In the genomic region with DNA sequence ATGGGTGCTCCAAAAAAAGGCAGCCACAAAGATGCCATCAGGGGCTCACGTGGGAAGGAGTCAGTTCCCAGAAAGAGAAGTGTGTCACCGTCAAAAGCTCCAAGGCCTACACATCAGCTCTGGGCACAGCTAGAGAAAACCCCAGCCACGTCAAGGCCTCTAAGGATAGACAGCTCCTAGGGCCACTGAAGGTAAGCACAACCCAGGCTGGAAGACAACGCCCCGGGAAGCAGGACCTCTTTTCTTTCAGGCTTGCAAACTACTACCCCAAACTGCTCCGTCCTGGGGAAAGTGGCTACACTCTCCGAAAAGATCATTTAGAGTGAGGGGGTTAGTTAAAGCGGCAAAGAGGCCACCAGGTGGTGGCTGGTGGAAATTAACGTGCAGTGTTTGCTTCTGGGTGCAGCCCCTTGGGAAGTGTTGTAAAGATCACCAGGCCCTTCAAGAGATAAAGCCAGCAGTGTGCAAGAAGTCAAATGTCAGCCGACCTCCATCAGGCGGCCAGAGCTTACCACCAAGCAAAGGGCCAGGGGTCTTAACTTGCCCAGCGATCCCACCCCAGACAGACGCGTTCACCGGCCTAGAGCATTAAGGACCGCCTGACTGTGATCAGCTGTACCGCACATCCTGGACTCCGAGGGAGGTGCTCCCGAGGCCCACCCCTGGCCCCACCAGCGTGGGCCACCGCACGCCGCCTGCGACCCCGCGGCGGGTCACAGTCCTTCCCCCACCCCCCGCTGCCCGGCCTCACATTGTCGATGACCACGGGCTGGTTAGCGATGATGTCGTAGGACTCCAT, we compare ENCODE assay signal across 8 mouse cellular contexts. TPM values are rescaled to one million over a fixed set of nuclear protein-coding genes. Genes with fewer than 3 reads are reported as not detected.
DNase-seq lines count a peak whose midpoint lies in the region; ATAC-seq and TF ChIP-seq lines count a peak whose summit lies in the region.

No protein-coding gene starts in this region.

- peak overlapping the region; percentile 91 for H3K4me2 ChIP-seq in heart, embryonic 12.5 days
- peak overlapping the region; percentile 84 for H3K4me2 ChIP-seq in kidney, embryonic 16.5 days (replicated peaks; ENCODE audit: low read depth, low read length)

- peak overlapping the region; percentile 97 for H3K9ac ChIP-seq in MEL (ENCODE audit: control insufficient read depth, low read depth, low read length, poor library complexity, severe bottlenecking)
- peak overlapping the region; percentile 92 for H3K9ac ChIP-seq in heart, embryonic 12.5 days
- H3K9ac ChIP-seq in kidney, embryonic 16.5 days (replicated peaks; ENCODE audit: low read length): peak overlapping the region; percentile 93

- peak overlapping the region; percentile 92 for H3K4me3 ChIP-seq in cerebellum, adult 2 months (replicated peaks; ENCODE audit: insufficient read depth, low read depth, low read length)
- peak overlapping the region; percentile 74 to 92 for H3K4me3 ChIP-seq in MEL (ENCODE audit: control insufficient read depth in 1 of 2, insufficient read depth in 1 of 2, low read depth in 2 of 2, low read length in 2 of 2)
- H3K4me3 ChIP-seq in heart, embryonic 12.5 days: peak overlapping the region; percentile 79
- H3K4me3 ChIP-seq in kidney, embryonic 16.5 days (ENCODE audit: low read length): peak overlapping the region; percentile 99
- H3K4me3 ChIP-seq in small intestine, adult 2 months (ENCODE audit: low read depth, low read length): peak overlapping the region; percentile 95

- WGBS in cerebellum, adult 2 months: under 1% methylated on average over 33 of the region's 33 CpGs
- 2% methylated on average over 33 of the region's 33 CpGs for WGBS in heart, embryonic 12.5 days
- WGBS in kidney, embryonic 16.5 days: under 1% methylated on average over 33 of the region's 33 CpGs
- 1% methylated on average over 33 of the region's 33 CpGs for WGBS in small intestine, adult 2 months

- no peak for TF ChIP-seq POLR2A in cerebellum, adult 2 months (IDR thresholded peaks at IDR 0.05; ENCODE audit: borderline replicate concordance, insufficient read depth, low read length)
- TF ChIP-seq POLR2A in MEL (IDR thresholded peaks at IDR 0.05; ENCODE audit: control insufficient read depth in 1 of 2, insufficient read depth in 1 of 2, low read depth in 1 of 2, low read length in 2 of 2, poor library complexity in 1 of 2): no peak; a peak in 1 of 4 replicates
- TF ChIP-seq POLR2A in small intestine, adult 2 months (IDR thresholded peaks at IDR 0.05; ENCODE audit: low read depth, low read length): no peak

- H3K9me3 ChIP-seq in MEL (replicated peaks; ENCODE audit: insufficient read depth, low read length): no peaks in the 10 kb centered on the region
- H3K9me3 ChIP-seq in heart, embryonic 12.5 days (replicated peaks): no peaks in the 10 kb centered on the region
- H3K9me3 ChIP-seq in kidney, embryonic 16.5 days (ENCODE audit: low read length): no peaks in the 10 kb centered on the region

- peaks cover 25% of the 10 kb centered on the region for H3K79me2 ChIP-seq in MEL (ENCODE audit: control insufficient read depth, insufficient read depth, low read length, poor library complexity)

- H3K27me3 ChIP-seq in cerebellum, adult 2 months (ENCODE audit: control insufficient read depth, insufficient read depth, low read length): no peaks in the 10 kb centered on the region
- H3K27me3 ChIP-seq in MEL (ENCODE audit: control insufficient read depth in 1 of 2, insufficient read depth in 2 of 2, low read length in 2 of 2): no peaks in the 10 kb centered on the region
- H3K27me3 ChIP-seq in heart, embryonic 12.5 days (replicated peaks): no peaks in the 10 kb centered on the region
- no peaks in the 10 kb centered on the region for H3K27me3 ChIP-seq in kidney, embryonic 16.5 days (ENCODE audit: insufficient read depth, low read length)
- H3K27me3 ChIP-seq in small intestine, adult 2 months (ENCODE audit: control insufficient read depth, insufficient read depth, low read length): no peaks in the 10 kb centered on the region

- no peak; the same call in 1 of the 2 replicates for TF ChIP-seq RAD21 in MEL (IDR thresholded peaks at IDR 0.05; ENCODE audit: low read depth, low read length)

- peaks cover 5 to 13% of the 10 kb centered on the region in 2 experiments for H3K36me3 ChIP-seq in MEL (ENCODE audit: control insufficient read depth in 1 of 2, insufficient read depth in 2 of 2, low read length in 2 of 2)
- H3K36me3 ChIP-seq in heart, embryonic 12.5 days: peaks cover 35% of the 10 kb centered on the region
- H3K36me3 ChIP-seq in kidney, embryonic 16.5 days (ENCODE audit: insufficient read depth, low read length): peaks cover 15% of the 10 kb centered on the region
- peaks cover 20% of the 10 kb centered on the region for H3K36me3 ChIP-seq in small intestine, adult 2 months (ENCODE audit: control insufficient read depth, insufficient read depth, low read length)

- H3K27ac ChIP-seq in cerebellum, adult 2 months (ENCODE audit: insufficient read depth, low read length): peak overlapping the region; percentile 83
- peak overlapping the region; percentile 74 for H3K27ac ChIP-seq in MEL (ENCODE audit: control insufficient read depth, low read depth, low read length)
- peak overlapping the region; percentile 82 for H3K27ac ChIP-seq in heart, embryonic 12.5 days (ENCODE audit: poor library complexity, severe bottlenecking)
- peak overlapping the region; percentile 77 for H3K27ac ChIP-seq in kidney, embryonic 16.5 days (ENCODE audit: low read length)
- H3K27ac ChIP-seq in small intestine, adult 2 months (ENCODE audit: insufficient read depth, low read depth, low read length): peak overlapping the region; percentile 52

- TF ChIP-seq EP300 in MEL (IDR thresholded peaks at IDR 0.05; ENCODE audit: low read depth in 1 of 2, low read length in 2 of 2): no peak

- peaks cover 20% of the 10 kb centered on the region for H3K4me1 ChIP-seq in cerebellum, adult 2 months (ENCODE audit: control insufficient read depth, insufficient read depth, low read length)
- peaks cover 0 to 12% of the 10 kb centered on the region in 2 experiments; a peak in 1 of 4 replicates for H3K4me1 ChIP-seq in MEL (ENCODE audit: control insufficient read depth in 1 of 2, insufficient read depth in 2 of 2, low read length in 2 of 2)
- peaks cover 14% of the 10 kb centered on the region for H3K4me1 ChIP-seq in heart, embryonic 12.5 days (replicated peaks)
- H3K4me1 ChIP-seq in kidney, embryonic 16.5 days (ENCODE audit: insufficient read depth, low read length): peaks cover 13% of the 10 kb centered on the region
- peaks cover 8% of the 10 kb centered on the region; the same call in 1 of the 2 replicates for H3K4me1 ChIP-seq in small intestine, adult 2 months (ENCODE audit: control insufficient read depth, insufficient read depth, insufficient read length, low read length)

- DNase-seq in cerebellum, adult 2 months: no peak
- no peak for DNase-seq in cerebellum, adult 8-10 months
- peak; percentile 75 for DNase-seq in MEL (ENCODE audit: low read depth, low spot score)
- peak; percentile 41 to 57 for DNase-seq in cerebellum, postnatal 25 days
- peak; percentile 57 for DNase-seq in lung, postnatal 10 days

- TF ChIP-seq CTCF in cerebellum, adult 2 months (IDR thresholded peaks at IDR 0.05; ENCODE audit: borderline replicate concordance, insufficient read depth, low read depth, low read length): peak; percentile 28; the same call in 1 of the 2 replicates
- peak; percentile 24 to 38 (median 34); a peak in 4 of 6 replicates for TF ChIP-seq CTCF in MEL (IDR thresholded peaks at IDR 0.05 in 2 of 3, conservative IDR thresholded peaks at IDR 0.05 in 1 of 3; ENCODE audit: control insufficient read depth in 1 of 3, insufficient read depth in 1 of 3, low read depth in 2 of 3, low read length in 3 of 3, poor library complexity in 1 of 3, severe bottlenecking in 1 of 3)
- no peak; the same call in 1 of the 2 replicates for TF ChIP-seq CTCF in small intestine, adult 2 months (IDR thresholded peaks at IDR 0.05; ENCODE audit: extremely low read depth, insufficient read length, insufficient replicate concordance, low read depth, low read length)

- ATAC-seq in heart, embryonic 12.5 days (ENCODE audit: insufficient number of reproducible peaks, low FRiP score): peak; percentile 68
- ATAC-seq in kidney, embryonic 16.5 days (ENCODE audit: low FRiP score, low TSS enrichment): peak; percentile 84

RNA-seq across cellular contexts. Expression of a gene that starts 0.7 kb away (rescaled TPM):
- 0.16 and 0.21 TPM in 2 replicates for polyA plus RNA-seq in cerebellum, adult 2 months (2012; rRNA removed)
- not detected in 2 replicates for total RNA-seq in MEL (2012; rRNA removed)
- polyA plus RNA-seq in MEL (2012; ENCODE audit: insufficient read depth in 1 of 2, insufficient read length in 2 of 2, low read depth in 1 of 2, low replicate concordance in 2 of 2, missing spikeins in 1 of 2): not detected
- not detected in 2 replicates for polyA plus RNA-seq in heart, embryonic 12.5 days (2016; fragmentation: Nextera tagmentation; extraction: Ambion mirVana)
- 0.26 TPM in 1 of 2 replicates, not detected in the other for polyA plus RNA-seq in kidney, embryonic 16.5 days (2015; fragmentation: Nextera tagmentation; extraction: Ambion mirVana)
- polyA plus RNA-seq in small intestine, adult 2 months (2012; rRNA removed): not detected in 2 replicates

RNA-seq across cellular contexts. Expression of a gene that starts 5.0 kb away (rescaled TPM):
- polyA plus RNA-seq in cerebellum, adult 2 months (2012; rRNA removed): 371 and 376 TPM in 2 replicates
- total RNA-seq in MEL (2012; rRNA removed): 71.0 and 86.1 TPM in 2 replicates
- polyA plus RNA-seq in MEL (2012; ENCODE audit: insufficient read depth in 1 of 2, insufficient read length in 2 of 2, low read depth in 1 of 2, low replicate concordance in 2 of 2, missing spikeins in 1 of 2): 100 to 1,000 TPM in 1 of 2 experiments, not detected in 1; 106 TPM
- polyA plus RNA-seq in heart, embryonic 12.5 days (2016; fragmentation: Nextera tagmentation; extraction: Ambion mirVana): 95.0 and 103 TPM in 2 replicates
- polyA plus RNA-seq in kidney, embryonic 16.5 days (2015; fragmentation: Nextera tagmentation; extraction: Ambion mirVana): 118 and 123 TPM in 2 replicates
- polyA plus RNA-seq in small intestine, adult 2 months (2012; rRNA removed): 61.6 and 81.6 TPM in 2 replicates

RNA-seq across cellular contexts. Expression of a gene that starts 18.0 kb away (rescaled TPM):
- 812 and 891 TPM in 2 replicates for polyA plus RNA-seq in cerebellum, adult 2 months (2012; rRNA removed)
- 498 and 541 TPM in 2 replicates for total RNA-seq in MEL (2012; rRNA removed)
- polyA plus RNA-seq in MEL (2012; ENCODE audit: insufficient read depth in 1 of 2, insufficient read length in 2 of 2, low read depth in 1 of 2, low replicate concordance in 2 of 2, missing spikeins in 1 of 2): 1,000 to 10,000 TPM in 1 of 2 experiments, not detected in 1; 1,152 TPM
- 1,063 and 1,083 TPM in 2 replicates for polyA plus RNA-seq in heart, embryonic 12.5 days (2016; fragmentation: Nextera tagmentation; extraction: Ambion mirVana)
- 681 and 722 TPM in 2 replicates for polyA plus RNA-seq in kidney, embryonic 16.5 days (2015; fragmentation: Nextera tagmentation; extraction: Ambion mirVana)
- 1,137 and 1,468 TPM in 2 replicates for polyA plus RNA-seq in small intestine, adult 2 months (2012; rRNA removed)

RNA-seq across cellular contexts. Expression of a gene that starts 26.3 kb away (rescaled TPM):
- 1.1 and 1.4 TPM in 2 replicates for polyA plus RNA-seq in cerebellum, adult 2 months (2012; rRNA removed)
- total RNA-seq in MEL (2012; rRNA removed): 0.19 and 0.33 TPM in 2 replicates
- under 1 TPM in 1 of 2 experiments, not detected in 1; 0.29 TPM for polyA plus RNA-seq in MEL (2012; ENCODE audit: insufficient read depth in 1 of 2, insufficient read length in 2 of 2, low read depth in 1 of 2, low replicate concordance in 2 of 2, missing spikeins in 1 of 2)
- 2.8 and 3.0 TPM in 2 replicates for polyA plus RNA-seq in heart, embryonic 12.5 days (2016; fragmentation: Nextera tagmentation; extraction: Ambion mirVana)
- 1.2 and 1.8 TPM in 2 replicates for polyA plus RNA-seq in kidney, embryonic 16.5 days (2015; fragmentation: Nextera tagmentation; extraction: Ambion mirVana)
- polyA plus RNA-seq in small intestine, adult 2 months (2012; rRNA removed): 0.29 TPM in 1 of 2 replicates, not detected in the other

RNA-seq across cellular contexts. Expression of a gene that starts 52.3 kb away (rescaled TPM):
- 1.5 and 1.8 TPM in 2 replicates for polyA plus RNA-seq in cerebellum, adult 2 months (2012; rRNA removed)
- total RNA-seq in MEL (2012; rRNA removed): not detected in 2 replicates
- polyA plus RNA-seq in MEL (2012; ENCODE audit: insufficient read depth in 1 of 2, insufficient read length in 2 of 2, low read depth in 1 of 2, low replicate concordance in 2 of 2, missing spikeins in 1 of 2): not detected
- 0.33 and 0.50 TPM in 2 replicates for polyA plus RNA-seq in heart, embryonic 12.5 days (2016; fragmentation: Nextera tagmentation; extraction: Ambion mirVana)
- polyA plus RNA-seq in kidney, embryonic 16.5 days (2015; fragmentation: Nextera tagmentation; extraction: Ambion mirVana): 0.28 and 0.54 TPM in 2 replicates
- 7.1 and 13.1 TPM in 2 replicates for polyA plus RNA-seq in small intestine, adult 2 months (2012; rRNA removed)

Comparison
In these comparisons a context has a peak if more than half of its experiments do, and no peak if none do; other contexts are left out.
1. DNase-seq: peak in MEL (single experiment), cerebellum, postnatal 25 days (2 of 2) and lung, postnatal 10 days (single experiment); none in cerebellum, adult 2 months (0 of 2) and cerebellum, adult 8-10 months (single experiment).
2. Peak in every context shown above with its lines, with median percentiles within 50 percentile points of each other: H3K27ac ChIP-seq, H3K4me3 ChIP-seq and H3K9ac ChIP-seq.